Mouse (Mus musculus) ovary, postnatal 10 days (tissue): ENCODE measurements around the gene Timm8a2.
A peak's percentile ranks its signal among the peaks of the same experiment; 100 is the strongest.

ENCODE experiments used
- DNase-seq: peaks from one replicate; pipeline ENCODE4 v3.0.0; 2022; ENCODE audit warnings: low spot score

Timm8a2 gene

GRCm38 (mm10) chr14:122012193-122012592 lies 22.3 kb upstream of the Timm8a2 start:
- no peak for DNase-seq

- no peak for DNase-seq
Observed at GRCm38 (mm10) chr14:122012814-122013213, 21.7 kb upstream of the Timm8a2 start.

GRCm38 (mm10) chr14:122013417-122013951 lies 21.0 kb upstream of the Timm8a2 start:
- no peak for DNase-seq

GRCm38 (mm10) chr14:122017958-122018357 lies 16.5 kb upstream of the Timm8a2 start:
- no peak for DNase-seq

GRCm38 (mm10) chr14:122019389-122019788 lies 15.1 kb upstream of the Timm8a2 start:
- no peak for DNase-seq

- no peak for DNase-seq
Observed at GRCm38 (mm10) chr14:122020567-122020966, 13.9 kb upstream of the Timm8a2 start.

GRCm38 (mm10) chr14:122023054-122023453 lies 11.4 kb upstream of the Timm8a2 start:
- no peak for DNase-seq

GRCm38 (mm10) chr14:122023928-122024327 lies 10.5 kb upstream of the Timm8a2 start:
- DNase-seq: no peak

- DNase-seq: no peak
Observed at GRCm38 (mm10) chr14:122028926-122029745, 5.3 kb upstream of the Timm8a2 start.

- no peak for DNase-seq
Observed at GRCm38 (mm10) chr14:122029851-122030250, 4.6 kb upstream of the Timm8a2 start.

- DNase-seq: no peak
Observed at GRCm38 (mm10) chr14:122032045-122032444, 2.4 kb upstream of the Timm8a2 start.

- DNase-seq: no peak
Observed at GRCm38 (mm10) chr14:122035181-122035580, 707 bp downstream of the Timm8a2 start.

- DNase-seq: no peak
Observed at GRCm38 (mm10) chr14:122035860-122036259, 1.4 kb downstream of the Timm8a2 start.

GRCm38 (mm10) chr14:122038874-122039647 lies 4.6 kb downstream of the Timm8a2 start:
- no peak for DNase-seq

GRCm38 (mm10) chr14:122041413-122041825 lies 6.9 kb downstream of the Timm8a2 start:
- DNase-seq: no peak

- DNase-seq: no peak
Observed at GRCm38 (mm10) chr14:122042142-122042694, 7.7 kb downstream of the Timm8a2 start.

GRCm38 (mm10) chr14:122047784-122048183 lies 13.3 kb downstream of the Timm8a2 start:
- no peak for DNase-seq

GRCm38 (mm10) chr14:122048816-122049215 lies 14.3 kb downstream of the Timm8a2 start:
- no peak for DNase-seq

- DNase-seq: no peak
Observed at GRCm38 (mm10) chr14:122052896-122053635, 18.6 kb downstream of the Timm8a2 start.

GRCm38 (mm10) chr14:122056871-122057270 lies 22.4 kb downstream of the Timm8a2 start:
- DNase-seq: no peak

GRCm38 (mm10) chr14:122057941-122058346 lies 23.5 kb downstream of the Timm8a2 start:
- no peak for DNase-seq

GRCm38 (mm10) chr14:122060642-122061041 lies 26.2 kb downstream of the Timm8a2 start:
- DNase-seq: peak; percentile 60
